Mouse (Mus musculus) ES-Bruce4 (cell line): ENCODE measurements at regions not wholly inside any gene's neighbourhood (a gene's known extent, or its start where the extent isn't known, plus 50 kb on each side); places are given as distances from the start of the nearest gene placed in this dataset.

Experiments used
- H3K27ac ChIP-seq: 2 replicates; pipeline ENCODE4 v1.5.1; 2012; ENCODE audit warnings: low read length, inconsistent platforms; ENCODE audit not compliant: insufficient read depth
- H3K27me3 ChIP-seq: 2 replicates; pipeline ENCODE4 v1.6.1; 2012; ENCODE audit warnings: mild to moderate bottlenecking, low read length, inconsistent platforms; ENCODE audit not compliant: control insufficient read depth, poor library complexity, insufficient read depth, severe bottlenecking
- H3K36me3 ChIP-seq: 2 replicates; pipeline ENCODE4 v1.6.1; 2012; ENCODE audit warnings: inconsistent platforms, mild to moderate bottlenecking, low read length, moderate library complexity; ENCODE audit not compliant: control insufficient read depth, poor library complexity, insufficient read depth, severe bottlenecking
- H3K4me1 ChIP-seq: one replicate; pipeline ENCODE4 v1.8.1; 2011; ENCODE audit warnings: low read length; ENCODE audit not compliant: control insufficient read depth, insufficient read depth
- H3K4me3 ChIP-seq: 2 replicates; pipeline ENCODE4 v1.5.1; 2011; ENCODE audit warnings: low read depth, mild to moderate bottlenecking, low read length
- H3K9ac ChIP-seq: 2 replicates; pipeline ENCODE4 v1.6.1; 2012; ENCODE audit warnings: low read depth, mild to moderate bottlenecking, inconsistent platforms; ENCODE audit not compliant: poor library complexity, severe bottlenecking
- H3K9me3 ChIP-seq: replicated peaks from 2 replicates; pipeline ENCODE4 v1.6.1; 2012; ENCODE audit warnings: mild to moderate bottlenecking, low read length, inconsistent platforms; ENCODE audit not compliant: control insufficient read depth, poor library complexity, insufficient read depth, severe bottlenecking
- CTCF ChIP-seq: IDR thresholded peaks from one replicate; pipeline ENCODE4 v1.8.1; 2011; ENCODE audit warnings: low read depth, low read length
- EP300 ChIP-seq: IDR thresholded peaks from 2 replicates; pipeline ENCODE4 v1.6.1; 2011; ENCODE audit warnings: low read depth, low read length; ENCODE audit not compliant: insufficient read depth
- POLR2A ChIP-seq: IDR thresholded peaks from one replicate; pipeline ENCODE4 v1.8.1; 2011; ENCODE audit warnings: low read length; ENCODE audit not compliant: insufficient read depth

- H3K27me3 ChIP-seq = no peaks in the 10 kb centered on the region
- H3K4me3 ChIP-seq = no peak overlapping the region
- no peaks in the 10 kb centered on the region for H3K9me3 ChIP-seq
- TF ChIP-seq EP300 (no peak), POLR2A (no peak), CTCF (no peak)
- H3K36me3 ChIP-seq = no peaks in the 10 kb centered on the region
- no peak overlapping the region for H3K27ac ChIP-seq
- H3K4me1 ChIP-seq = peaks cover 18% of the 10 kb centered on the region
- no peak overlapping the region for H3K9ac ChIP-seq
Observed at GRCm38 (mm10) chr2:166249338-166249950, 94.0 kb upstream of the Sulf2 start.

GRCm38 (mm10) chr2:166246401-166247189 is 91.1 kb upstream of the Sulf2 start:
- Histone ChIP-seq H3K4me1 (peaks cover 10% of the 10 kb centered on the region), H3K9me3 (no peaks in the 10 kb centered on the region), H3K27ac (no peak overlapping the region), H3K4me3 (no peak overlapping the region), H3K36me3 (no peaks in the 10 kb centered on the region), H3K27me3 (no peaks in the 10 kb centered on the region), H3K9ac (no peak overlapping the region)
- TF ChIP-seq CTCF (no peak), EP300 (no peak), POLR2A (no peak)

- Histone ChIP-seq H3K36me3 (no peaks in the 10 kb centered on the region), H3K9me3 (peaks cover 5% of the 10 kb centered on the region; the same call in 1 of the 2 replicates), H3K4me3 (no peak overlapping the region), H3K27me3 (no peaks in the 10 kb centered on the region), H3K27ac (no peak overlapping the region), H3K4me1 (peaks cover 4% of the 10 kb centered on the region), H3K9ac (no peak overlapping the region)
- no peak for TF ChIP-seq POLR2A
- no peak for TF ChIP-seq CTCF
- no peak for TF ChIP-seq EP300
Observed at GRCm38 (mm10) chr2:166245219-166245618, 89.8 kb upstream of the Sulf2 start.

- H3K27ac ChIP-seq = no peak overlapping the region
- peaks cover 4% of the 10 kb centered on the region for H3K4me1 ChIP-seq
- H3K9ac ChIP-seq = no peak overlapping the region
- no peaks in the 10 kb centered on the region for H3K27me3 ChIP-seq
- no peak overlapping the region for H3K4me3 ChIP-seq
- peaks cover 9% of the 10 kb centered on the region for H3K9me3 ChIP-seq
- TF ChIP-seq CTCF (no peak), POLR2A (no peak), EP300 (no peak)
- no peaks in the 10 kb centered on the region for H3K36me3 ChIP-seq
Observed at GRCm38 (mm10) chr2:166242786-166243521, 87.5 kb upstream of the Sulf2 start.

DNA sequence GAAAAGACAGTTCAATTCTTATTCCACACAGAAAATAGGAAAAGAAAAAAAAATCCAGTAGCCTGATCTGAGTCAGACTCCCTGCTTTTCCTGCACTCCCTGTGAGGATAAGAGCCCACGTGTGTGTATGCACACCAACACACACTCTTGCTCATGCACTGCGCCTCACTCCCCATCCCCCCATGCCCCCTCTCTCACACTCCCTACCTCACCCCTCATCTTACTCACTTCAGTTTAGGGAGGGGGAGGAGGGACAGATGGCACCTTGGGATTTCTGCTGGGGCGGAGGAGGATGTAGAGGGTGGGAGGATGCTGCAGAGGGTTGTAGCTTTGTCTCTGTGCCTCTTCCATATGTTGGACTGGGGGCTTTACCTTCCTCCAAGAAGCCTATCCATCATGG is 85.8 kb upstream of the Sulf2 start:
- Histone ChIP-seq H3K36me3 (no peaks in the 10 kb centered on the region), H3K9ac (no peak overlapping the region), H3K9me3 (peaks cover 9% of the 10 kb centered on the region), H3K4me1 (peaks cover 5% of the 10 kb centered on the region), H3K27ac (no peak overlapping the region), H3K4me3 (no peak overlapping the region), H3K27me3 (no peaks in the 10 kb centered on the region)
- no peak for TF ChIP-seq EP300
- TF ChIP-seq CTCF = no peak
